Mouse (Mus musculus): Measurements from ENCODE around the gene Alms1.

The Alms1 gene

GRCm38 (mm10) chr6:85587396-85588143 is at the start of gene Alms1:
Alms1 (plus strand) TSS chr6:85587531.
- Histone ChIP-seq H3K27me3 (ENCODE audit: control insufficient read depth, insufficient read depth, low read length, poor library complexity, severe bottlenecking) (no peaks in the 10 kb centered on the region), H3K36me3 (ENCODE audit: control insufficient read depth, insufficient read depth, low read length, poor library complexity, severe bottlenecking) (no peaks in the 10 kb centered on the region)
- peak; percentile 91 for DNase-seq (ENCODE audit: low read depth, low spot score)

GRCm38 (mm10) chr6:85543351-85544175 is 43.8 kb upstream of the Alms1 start:
- Histone ChIP-seq H3K27me3 (ENCODE audit: control insufficient read depth, insufficient read depth, low read length, poor library complexity, severe bottlenecking) (no peaks in the 10 kb centered on the region), H3K36me3 (ENCODE audit: control insufficient read depth, insufficient read depth, low read length, poor library complexity, severe bottlenecking) (no peaks in the 10 kb centered on the region)
- DNase-seq (ENCODE audit: low read depth, low spot score) = no peak

GRCm38 (mm10) chr6:85544251-85544881 is 43.0 kb upstream of the Alms1 start:
- DNase-seq (ENCODE audit: low read depth, low spot score) = no peak
- Histone ChIP-seq H3K36me3 (ENCODE audit: control insufficient read depth, insufficient read depth, low read length, poor library complexity, severe bottlenecking) (no peaks in the 10 kb centered on the region), H3K27me3 (ENCODE audit: control insufficient read depth, insufficient read depth, low read length, poor library complexity, severe bottlenecking) (no peaks in the 10 kb centered on the region)

- Histone ChIP-seq H3K27me3 (ENCODE audit: control insufficient read depth, insufficient read depth, low read length, poor library complexity, severe bottlenecking) (no peaks in the 10 kb centered on the region), H3K36me3 (ENCODE audit: control insufficient read depth, insufficient read depth, low read length, poor library complexity, severe bottlenecking) (no peaks in the 10 kb centered on the region)
- DNase-seq (ENCODE audit: low read depth, low spot score) = no peak
Observed at GRCm38 (mm10) chr6:85547642-85548041, 39.7 kb upstream of the Alms1 start.

- Histone ChIP-seq H3K36me3 (ENCODE audit: control insufficient read depth, insufficient read depth, low read length, poor library complexity, severe bottlenecking) (no peaks in the 10 kb centered on the region), H3K27me3 (ENCODE audit: control insufficient read depth, insufficient read depth, low read length, poor library complexity, severe bottlenecking) (no peaks in the 10 kb centered on the region)
- DNase-seq (ENCODE audit: low read depth, low spot score) = no peak
Observed at GRCm38 (mm10) chr6:85562374-85562773, 25.0 kb upstream of the Alms1 start.

GRCm38 (mm10) chr6:85572816-85573215 is 14.5 kb upstream of the Alms1 start:
- Histone ChIP-seq H3K36me3 (ENCODE audit: control insufficient read depth, insufficient read depth, low read length, poor library complexity, severe bottlenecking) (no peaks in the 10 kb centered on the region), H3K27me3 (ENCODE audit: control insufficient read depth, insufficient read depth, low read length, poor library complexity, severe bottlenecking) (no peaks in the 10 kb centered on the region)
- no peak for DNase-seq (ENCODE audit: low read depth, low spot score)

GRCm38 (mm10) chr6:85581688-85582087 is 5.6 kb upstream of the Alms1 start:
- no peak for DNase-seq (ENCODE audit: low read depth, low spot score)

GRCm38 (mm10) chr6:85584612-85585011 is 2.7 kb upstream of the Alms1 start:
- Histone ChIP-seq H3K27me3 (ENCODE audit: control insufficient read depth, insufficient read depth, low read length, poor library complexity, severe bottlenecking) (no peaks in the 10 kb centered on the region), H3K36me3 (ENCODE audit: control insufficient read depth, insufficient read depth, low read length, poor library complexity, severe bottlenecking) (no peaks in the 10 kb centered on the region)
- DNase-seq (ENCODE audit: low read depth, low spot score) = no peak

More at GRCm38 (mm10) chr6:85581688-85582087, 5.6 kb upstream of the Alms1 start:
- no peaks in the 10 kb centered on the region for H3K36me3 ChIP-seq (ENCODE audit: control insufficient read depth, insufficient read depth, low read length, poor library complexity, severe bottlenecking)
- H3K27me3 ChIP-seq (ENCODE audit: control insufficient read depth, insufficient read depth, low read length, poor library complexity, severe bottlenecking) = no peaks in the 10 kb centered on the region

GRCm38 (mm10) chr6:85586805-85587367 is 445 bp upstream of the Alms1 start:
- peak; percentile 35 for DNase-seq (ENCODE audit: low read depth, low spot score)
- Histone ChIP-seq H3K36me3 (ENCODE audit: control insufficient read depth, insufficient read depth, low read length, poor library complexity, severe bottlenecking) (no peaks in the 10 kb centered on the region), H3K27me3 (ENCODE audit: control insufficient read depth, insufficient read depth, low read length, poor library complexity, severe bottlenecking) (no peaks in the 10 kb centered on the region)

GRCm38 (mm10) chr6:85588164-85588563 is 833 bp downstream of the Alms1 start:
- no peak for DNase-seq (ENCODE audit: low read depth, low spot score)
- no peaks in the 10 kb centered on the region for H3K27me3 ChIP-seq (ENCODE audit: control insufficient read depth, insufficient read depth, low read length, poor library complexity, severe bottlenecking)

GRCm38 (mm10) chr6:85588568-85588967 is 1.2 kb downstream of the Alms1 start:
- Histone ChIP-seq H3K27me3 (ENCODE audit: control insufficient read depth, insufficient read depth, low read length, poor library complexity, severe bottlenecking) (no peaks in the 10 kb centered on the region), H3K36me3 (ENCODE audit: control insufficient read depth, insufficient read depth, low read length, poor library complexity, severe bottlenecking) (no peaks in the 10 kb centered on the region)
- peak; percentile 6 for DNase-seq (ENCODE audit: low read depth, low spot score)

More at GRCm38 (mm10) chr6:85588164-85588563, 833 bp downstream of the Alms1 start:
- H3K36me3 ChIP-seq (ENCODE audit: control insufficient read depth, insufficient read depth, low read length, poor library complexity, severe bottlenecking) = no peaks in the 10 kb centered on the region

- DNase-seq (ENCODE audit: low read depth, low spot score) = no peak
- Histone ChIP-seq H3K36me3 (ENCODE audit: control insufficient read depth, insufficient read depth, low read length, poor library complexity, severe bottlenecking) (no peaks in the 10 kb centered on the region), H3K27me3 (ENCODE audit: control insufficient read depth, insufficient read depth, low read length, poor library complexity, severe bottlenecking) (no peaks in the 10 kb centered on the region)
Observed at GRCm38 (mm10) chr6:85590116-85590515, 2.8 kb downstream of the Alms1 start.

- Histone ChIP-seq H3K27me3 (ENCODE audit: control insufficient read depth, insufficient read depth, low read length, poor library complexity, severe bottlenecking) (no peaks in the 10 kb centered on the region), H3K36me3 (ENCODE audit: control insufficient read depth, insufficient read depth, low read length, poor library complexity, severe bottlenecking) (no peaks in the 10 kb centered on the region)
- DNase-seq (ENCODE audit: low read depth, low spot score) = no peak
Observed at GRCm38 (mm10) chr6:85599310-85599709, 12.0 kb downstream of the Alms1 start.

GRCm38 (mm10) chr6:85610511-85610910 is 23.2 kb downstream of the Alms1 start:
- DNase-seq (ENCODE audit: low read depth, low spot score) = no peak
- Histone ChIP-seq H3K36me3 (ENCODE audit: control insufficient read depth, insufficient read depth, low read length, poor library complexity, severe bottlenecking) (no peaks in the 10 kb centered on the region; the same call in 1 of the 2 replicates), H3K27me3 (ENCODE audit: control insufficient read depth, insufficient read depth, low read length, poor library complexity, severe bottlenecking) (no peaks in the 10 kb centered on the region)
